Mouse (Mus musculus) embryonic fibroblast, embryonic 13.5 days (primary cell): ENCODE results near the gene Dbp. TPM values are rescaled to one million over a fixed set of nuclear protein-coding genes. Genes with fewer than 3 reads are reported as not detected.
A peak's percentile ranks its signal among the peaks of the same experiment; 100 is the strongest.
"Not testable (repeated sequence)": the region's sequence is repeated elsewhere in the genome, so short reads cannot be mapped to it uniquely, and the experiment has no call there.

Experiments
- H3K27ac ChIP-seq: 2 replicates; pipeline ENCODE4 v1.5.1; 2012; ENCODE audit warnings: low read length, control low read depth, inconsistent platforms; ENCODE audit not compliant: insufficient read depth
- H3K4me1 ChIP-seq: 2 replicates; pipeline ENCODE4 v1.6.1; 2011; ENCODE audit warnings: low read length; ENCODE audit not compliant: control insufficient read depth, insufficient read depth
- H3K4me3 ChIP-seq: 2 replicates; pipeline ENCODE4 v1.5.1; 2011; ENCODE audit warnings: mild to moderate bottlenecking, control low read depth, low read length; ENCODE audit not compliant: insufficient read depth
- CTCF ChIP-seq: IDR thresholded peaks from 2 replicates; pipeline ENCODE4 v1.5.1; 2011; ENCODE audit warnings: mild to moderate bottlenecking, control low read depth, low read length, moderate library complexity, borderline replicate concordance; ENCODE audit not compliant: insufficient read depth
- POLR2A ChIP-seq: IDR thresholded peaks from 2 replicates; pipeline ENCODE4 v1.6.1; 2011; ENCODE audit warnings: low read depth, mild to moderate bottlenecking, control low read depth, low read length, moderate library complexity
- polyA plus RNA-seq: library from polyadenylated mRNA; stranded (reverse); fragments of >200 nt; gene quantifications from 2 replicates; pipeline ENCODE4 v1.2.4, GENCODE M21; 2011; ENCODE audit warnings: low read depth; ENCODE audit not compliant: missing spikeins, insufficient read length

Gene Dbp
- 15.9 and 17.0 TPM in 2 replicates for polyA plus RNA-seq

- peak within 1 kb of the TSS; percentile 61 for H3K4me3 ChIP-seq
- TF ChIP-seq POLR2A, result no peak
- no peak for TF ChIP-seq CTCF
- H3K27ac ChIP-seq, result peak within 1 kb of the TSS; percentile 68
- H3K4me1 ChIP-seq, result peaks cover 11% of the 10 kb centered on the region
Observed at GRCm38 (mm10) chr7:45704730-45705442, at the start of gene Dbp. TSS of gene Dbp (plus strand) at chr7:45705088.

GRCm38 (mm10) chr7:45660746-45661478, 44.0 kb upstream of the Dbp start:
- H3K4me1 ChIP-seq, result no peaks in the 10 kb centered on the region
- TF ChIP-seq CTCF (no peak), POLR2A (no peak)
- H3K27ac ChIP-seq, result no peak overlapping the region
- H3K4me3 ChIP-seq, result no peak overlapping the region

- H3K4me3 ChIP-seq, H3K27ac ChIP-seq, H3K4me1 ChIP-seq: not testable (repeated sequence)
Observed at GRCm38 (mm10) chr7:45661702-45662101, 43.2 kb upstream of the Dbp start.

GRCm38 (mm10) chr7:45665303-45666138, 39.4 kb upstream of the Dbp start:
- TF ChIP-seq POLR2A, result no peak
- TF ChIP-seq CTCF, result no peak
- no peaks in the 10 kb centered on the region for H3K4me1 ChIP-seq
- H3K27ac ChIP-seq, result no peak overlapping the region

GRCm38 (mm10) chr7:45666161-45666560, 38.7 kb upstream of the Dbp start, which contains the start of gene Fut2:
TSS of gene Fut2 (minus strand) at chr7:45666394.
- TF ChIP-seq CTCF (no peak), POLR2A (no peak)
- H3K4me3 ChIP-seq, result no peak within 1 kb of the TSS
- H3K27ac ChIP-seq, result no peak within 1 kb of the TSS
- no peaks in the 10 kb centered on the region for H3K4me1 ChIP-seq

More at GRCm38 (mm10) chr7:45665303-45666138, 39.4 kb upstream of the Dbp start:
- no peak overlapping the region for H3K4me3 ChIP-seq

GRCm38 (mm10) chr7:45667761-45668160, 37.1 kb upstream of the Dbp start:
- Histone ChIP-seq H3K27ac (no peak overlapping the region), H3K4me3 (no peak overlapping the region), H3K4me1 (no peaks in the 10 kb centered on the region)
- TF ChIP-seq POLR2A (no peak), CTCF (no peak)

- Histone ChIP-seq H3K4me1 (no peaks in the 10 kb centered on the region), H3K4me3 (no peak overlapping the region), H3K27ac (no peak overlapping the region)
- TF ChIP-seq CTCF (no peak), POLR2A (no peak)
Observed at GRCm38 (mm10) chr7:45668921-45669320, 36.0 kb upstream of the Dbp start.

- Histone ChIP-seq H3K27ac (no peak overlapping the region), H3K4me1 (no peaks in the 10 kb centered on the region), H3K4me3 (no peak overlapping the region)
- TF ChIP-seq CTCF (no peak), POLR2A (no peak)
Observed at GRCm38 (mm10) chr7:45677627-45678295, 27.1 kb upstream of the Dbp start.

GRCm38 (mm10) chr7:45678513-45678912, 26.4 kb upstream of the Dbp start:
- Histone ChIP-seq H3K4me3 (no peak overlapping the region), H3K27ac (no peak overlapping the region), H3K4me1 (no peaks in the 10 kb centered on the region)
- TF ChIP-seq POLR2A (no peak), CTCF (no peak)
